Mouse (Mus musculus): ENCODE data around the gene Klc1. TPM values are rescaled to one million over a fixed set of nuclear protein-coding genes. Genes with fewer than 3 reads are reported as not detected.

Klc1 gene
- polyA plus RNA-seq, 1 experiment from 2014 or later: 9.6 TPM

- 59% methylated on average over 10 of the region's 10 CpGs for WGBS (ENCODE audit: insufficient replicate concordance)
Measured at GRCm38 (mm10) chr12:111830375-111830774, 71.7 kb downstream of the Klc1 start.

GRCm38 (mm10) chr12:111832643-111833042 lies 74.0 kb downstream of the Klc1 start:
- 75% methylated on average over 5 of the region's 5 CpGs for WGBS (ENCODE audit: insufficient replicate concordance)
- no peak for ATAC-seq
- peaks cover 49% of the 10 kb centered on the region for H3K36me3 ChIP-seq (replicated peaks; ENCODE audit: insufficient read depth, low read length)
- DNase-seq: no peak
- H3K9ac ChIP-seq (replicated peaks): no peak overlapping the region
- H3K4me1 ChIP-seq (ENCODE audit: insufficient read depth): no peaks in the 10 kb centered on the region
- TF ChIP-seq EP300 (IDR thresholded peaks at IDR 0.05; ENCODE audit: low read depth): no peak
- TF ChIP-seq CTCF (IDR thresholded peaks at IDR 0.05; ENCODE audit: low read depth): no peak
- no peaks in the 10 kb centered on the region for H3K27me3 ChIP-seq (ENCODE audit: insufficient read depth, low read length)
- H3K4me2 ChIP-seq (ENCODE audit: low read depth, low read length): no peak overlapping the region
- no peak overlapping the region for H3K27ac ChIP-seq (ENCODE audit: low read depth)
- no peak overlapping the region for H3K4me3 ChIP-seq (ENCODE audit: low read depth, low read length)
- H3K9me3 ChIP-seq (ENCODE audit: low read length): no peaks in the 10 kb centered on the region

More at GRCm38 (mm10) chr12:111830375-111830774, 71.7 kb downstream of the Klc1 start:
- ATAC-seq: peak; percentile 59
- Histone ChIP-seq H3K9ac (replicated peaks) (no peak overlapping the region), H3K4me3 (ENCODE audit: low read depth, low read length) (no peak overlapping the region), H3K27me3 (ENCODE audit: insufficient read depth, low read length) (no peaks in the 10 kb centered on the region), H3K9me3 (ENCODE audit: low read length) (no peaks in the 10 kb centered on the region), H3K4me2 (ENCODE audit: low read depth, low read length) (no peak overlapping the region), H3K27ac (ENCODE audit: low read depth) (peak overlapping the region; percentile 55; the same call in 1 of the 2 replicates), H3K36me3 (replicated peaks; ENCODE audit: insufficient read depth, low read length) (peaks cover 61% of the 10 kb centered on the region), H3K4me1 (ENCODE audit: insufficient read depth) (no peaks in the 10 kb centered on the region)
- DNase-seq: no peak
- no peak for TF ChIP-seq CTCF (IDR thresholded peaks at IDR 0.05; ENCODE audit: low read depth)
- no peak for TF ChIP-seq EP300 (IDR thresholded peaks at IDR 0.05; ENCODE audit: low read depth)

DNA sequence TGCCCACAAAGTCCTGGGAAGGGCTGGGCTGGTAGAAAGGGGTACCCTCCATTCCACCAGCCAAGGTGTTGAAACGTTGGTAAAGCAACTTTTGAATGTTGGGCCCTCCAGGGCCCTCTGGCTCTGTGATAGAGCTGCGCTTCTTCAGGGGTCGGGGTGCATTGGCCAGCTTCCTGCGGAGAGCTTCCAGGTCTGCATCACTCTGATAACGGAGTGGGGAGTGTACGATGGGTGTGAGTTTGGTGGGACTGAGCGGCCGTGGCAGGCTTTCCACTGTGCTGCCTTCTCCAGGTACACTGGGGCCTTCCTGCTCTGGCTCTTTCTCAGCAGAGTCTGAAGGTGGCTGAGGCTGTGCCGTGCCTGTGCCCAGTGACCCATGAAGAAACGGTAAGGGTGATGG lies 74.8 kb downstream of the Klc1 start:
- peak; percentile 81 for ATAC-seq
- no peak for DNase-seq
- no peak overlapping the region for H3K27ac ChIP-seq (ENCODE audit: low read depth)
- peak overlapping the region; percentile 3; the same call in 1 of the 2 replicates for H3K4me2 ChIP-seq (ENCODE audit: low read depth, low read length)
- H3K9me3 ChIP-seq (ENCODE audit: low read length): no peaks in the 10 kb centered on the region
- WGBS (ENCODE audit: insufficient replicate concordance): 63% methylated on average over 10 of the region's 10 CpGs
- TF ChIP-seq EP300 (IDR thresholded peaks at IDR 0.05; ENCODE audit: low read depth): no peak
- TF ChIP-seq CTCF (IDR thresholded peaks at IDR 0.05; ENCODE audit: low read depth): no peak
- H3K4me1 ChIP-seq (ENCODE audit: insufficient read depth): no peaks in the 10 kb centered on the region
- no peaks in the 10 kb centered on the region for H3K27me3 ChIP-seq (ENCODE audit: insufficient read depth, low read length)
- H3K36me3 ChIP-seq (replicated peaks; ENCODE audit: insufficient read depth, low read length): peaks cover 43% of the 10 kb centered on the region
- no peak overlapping the region for H3K4me3 ChIP-seq (ENCODE audit: low read depth, low read length)
- no peak overlapping the region for H3K9ac ChIP-seq (replicated peaks)

- H3K27ac ChIP-seq (ENCODE audit: low read depth): peak overlapping the region; percentile 22; the same call in 1 of the 2 replicates
- H3K9me3 ChIP-seq (ENCODE audit: low read length): no peaks in the 10 kb centered on the region
- H3K27me3 ChIP-seq (ENCODE audit: insufficient read depth, low read length): no peaks in the 10 kb centered on the region
- ATAC-seq (peak; percentile 56), DNase-seq (no peak)
- TF ChIP-seq EP300 (IDR thresholded peaks at IDR 0.05; ENCODE audit: low read depth) (no peak), CTCF (IDR thresholded peaks at IDR 0.05; ENCODE audit: low read depth) (peak; percentile 24; the same call in 1 of the 2 replicates)
- 63% methylated on average over 15 of the region's 15 CpGs for WGBS (ENCODE audit: insufficient replicate concordance)
- H3K4me2 ChIP-seq (ENCODE audit: low read depth, low read length): no peak overlapping the region
- H3K4me3 ChIP-seq (ENCODE audit: low read depth, low read length): no peak overlapping the region
- H3K36me3 ChIP-seq (replicated peaks; ENCODE audit: insufficient read depth, low read length): peaks cover 13% of the 10 kb centered on the region
- peaks cover 2% of the 10 kb centered on the region; the same call in 1 of the 2 replicates for H3K4me1 ChIP-seq (ENCODE audit: insufficient read depth)
- no peak overlapping the region for H3K9ac ChIP-seq (replicated peaks)
Measured at GRCm38 (mm10) chr12:111842565-111843433, 84.2 kb downstream of the Klc1 start.

GRCm38 (mm10) chr12:111843470-111843869 lies 84.8 kb downstream of the Klc1 start:
- Histone ChIP-seq H3K4me3 (ENCODE audit: low read depth, low read length) (no peak overlapping the region), H3K4me1 (ENCODE audit: insufficient read depth) (peaks cover 2% of the 10 kb centered on the region; the same call in 1 of the 2 replicates), H3K9me3 (ENCODE audit: low read length) (no peaks in the 10 kb centered on the region), H3K9ac (replicated peaks) (no peak overlapping the region), H3K27ac (ENCODE audit: low read depth) (no peak overlapping the region), H3K4me2 (ENCODE audit: low read depth, low read length) (no peak overlapping the region), H3K27me3 (ENCODE audit: insufficient read depth, low read length) (no peaks in the 10 kb centered on the region), H3K36me3 (replicated peaks; ENCODE audit: insufficient read depth, low read length) (peaks cover 13% of the 10 kb centered on the region)
- 40% methylated on average over 2 of the region's 2 CpGs for WGBS (ENCODE audit: insufficient replicate concordance)
- DNase-seq (no peak), ATAC-seq (no peak)
- TF ChIP-seq CTCF (IDR thresholded peaks at IDR 0.05; ENCODE audit: low read depth) (no peak), EP300 (IDR thresholded peaks at IDR 0.05; ENCODE audit: low read depth) (no peak)

- no peak overlapping the region for H3K4me2 ChIP-seq (ENCODE audit: low read depth, low read length)
- 84% methylated on average over 4 of the region's 4 CpGs for WGBS (ENCODE audit: insufficient replicate concordance)
- H3K9me3 ChIP-seq (ENCODE audit: low read length): no peaks in the 10 kb centered on the region
- no peak for DNase-seq
- no peaks in the 10 kb centered on the region for H3K27me3 ChIP-seq (ENCODE audit: insufficient read depth, low read length)
- peaks cover 2% of the 10 kb centered on the region; the same call in 1 of the 2 replicates for H3K4me1 ChIP-seq (ENCODE audit: insufficient read depth)
- no peak overlapping the region for H3K9ac ChIP-seq (replicated peaks)
- ATAC-seq: no peak
- H3K27ac ChIP-seq (ENCODE audit: low read depth): no peak overlapping the region
- H3K36me3 ChIP-seq (replicated peaks; ENCODE audit: insufficient read depth, low read length): no peaks in the 10 kb centered on the region
- TF ChIP-seq CTCF (IDR thresholded peaks at IDR 0.05; ENCODE audit: low read depth) (no peak), EP300 (IDR thresholded peaks at IDR 0.05; ENCODE audit: low read depth) (no peak)
- no peak overlapping the region for H3K4me3 ChIP-seq (ENCODE audit: low read depth, low read length)
Measured at GRCm38 (mm10) chr12:111845953-111846352, 87.3 kb downstream of the Klc1 start.

Measured in liver, postnatal 0 days (tissue).